ENCODE assay signal across 10 mouse cellular contexts in the genomic region with DNA sequence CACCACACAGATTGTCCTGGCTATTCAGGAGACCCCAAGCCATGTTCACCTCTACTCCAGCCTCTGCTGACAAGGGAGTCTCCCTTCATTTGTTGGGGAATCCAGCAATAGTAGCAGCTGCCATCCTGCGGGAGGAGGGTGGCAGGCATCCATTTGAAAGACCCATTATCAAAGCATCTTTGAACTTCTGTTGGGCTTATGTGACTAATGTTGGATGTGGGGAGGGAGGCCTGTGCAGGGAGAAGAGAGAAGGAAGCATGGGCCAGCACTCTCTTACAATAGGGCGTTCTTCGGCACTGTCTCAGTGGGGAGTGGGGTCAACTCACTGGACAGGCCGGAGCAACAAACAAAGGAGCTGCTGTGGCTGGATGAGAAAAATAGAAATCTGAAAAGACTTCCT.
"Had no signal": no experiment of that assay in that cellular context is flagged by ENCODE, and none has a peak within 500 bp of the region (broad histone marks: within the 10 kb centered on the region; RNA-seq: fewer than 3 reads in every experiment).

No protein-coding gene starts in this region.

- H3K36me3 ChIP-seq: limb, embryonic 13.5 days; neural tube, embryonic 12.5 days; stomach, embryonic 15.5 days had no signal

- H3K4me3 ChIP-seq: limb, embryonic 13.5 days; neural tube, embryonic 12.5 days; stomach, embryonic 15.5 days had no signal

- H3K27me3 ChIP-seq: limb, embryonic 13.5 days; neural tube, embryonic 12.5 days; stomach, embryonic 15.5 days had no signal

- H3K4me1 ChIP-seq: neural tube, embryonic 12.5 days; stomach, embryonic 15.5 days had no signal

- H3K9ac ChIP-seq: limb, embryonic 13.5 days; liver, embryonic 14.5 days; neural tube, embryonic 12.5 days; stomach, embryonic 15.5 days had no signal

- H3K4me2 ChIP-seq: limb, embryonic 13.5 days; neural tube, embryonic 12.5 days; stomach, embryonic 15.5 days had no signal

- H3K9me3 ChIP-seq: limb, embryonic 13.5 days; neural tube, embryonic 12.5 days; stomach, embryonic 15.5 days had no signal

- H3K27ac ChIP-seq: limb, embryonic 13.5 days; liver, embryonic 14.5 days; neural tube, embryonic 12.5 days; stomach, embryonic 15.5 days had no signal

- DNase-seq: kidney, adult 18-20 months; kidney, postnatal 14 days; lung, adult 18-20 months; midbrain, embryonic 14.5 days; right cerebral cortex, postnatal 14 days; thymus, postnatal 4 days had no signal
